Mouse (Mus musculus): ENCODE measurements around the gene Nme4. TPM values are rescaled to one million over a fixed set of nuclear protein-coding genes. Genes with fewer than 3 reads are reported as not detected.

Gene Nme4
- polyA plus RNA-seq, 1 experiment from 2014 or later: 23.2 TPM

DNA sequence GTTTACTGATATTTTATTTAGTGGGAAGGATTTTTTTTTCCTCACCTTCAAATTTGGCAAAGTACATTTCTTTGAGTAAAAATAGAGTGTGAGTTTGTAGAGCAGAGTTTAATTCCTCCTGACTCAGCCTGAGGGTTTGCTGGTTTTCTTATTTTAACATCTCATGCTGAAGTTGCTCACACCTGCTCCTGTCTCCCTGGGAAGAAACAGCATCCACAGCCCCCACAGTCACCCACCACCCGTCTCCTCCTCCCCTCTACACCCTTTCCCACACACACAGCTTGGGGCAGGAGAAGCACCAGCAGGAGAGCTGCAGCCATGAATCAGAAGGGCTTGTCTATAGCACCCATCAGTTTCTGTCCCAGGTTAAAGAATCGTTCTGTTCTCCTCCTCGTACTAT, 20.2 kb downstream of the Nme4 start:
- Histone ChIP-seq H3K4me1 (ENCODE audit: control insufficient read depth, insufficient read depth, low read depth, low read length) (no peaks in the 10 kb centered on the region), H3K27me3 (replicated peaks; ENCODE audit: control insufficient read depth, insufficient read depth, low read length) (peaks cover 4% of the 10 kb centered on the region; the same call in 1 of the 2 replicates), H3K4me3 (ENCODE audit: low read length) (no peak overlapping the region), H3K36me3 (ENCODE audit: control insufficient read depth, insufficient read depth, low read length) (no peaks in the 10 kb centered on the region), H3K27ac (ENCODE audit: low read depth, low read length) (no peak overlapping the region), H3K9ac (ENCODE audit: low read depth, low read length) (no peak overlapping the region), H3K4me2 (ENCODE audit: low read length) (no peak overlapping the region), H3K9me3 (ENCODE audit: control insufficient read depth, low read length) (no peaks in the 10 kb centered on the region)
- no peak for ATAC-seq
- 76% methylated on average over 3 of the region's 3 CpGs for WGBS

DNA sequence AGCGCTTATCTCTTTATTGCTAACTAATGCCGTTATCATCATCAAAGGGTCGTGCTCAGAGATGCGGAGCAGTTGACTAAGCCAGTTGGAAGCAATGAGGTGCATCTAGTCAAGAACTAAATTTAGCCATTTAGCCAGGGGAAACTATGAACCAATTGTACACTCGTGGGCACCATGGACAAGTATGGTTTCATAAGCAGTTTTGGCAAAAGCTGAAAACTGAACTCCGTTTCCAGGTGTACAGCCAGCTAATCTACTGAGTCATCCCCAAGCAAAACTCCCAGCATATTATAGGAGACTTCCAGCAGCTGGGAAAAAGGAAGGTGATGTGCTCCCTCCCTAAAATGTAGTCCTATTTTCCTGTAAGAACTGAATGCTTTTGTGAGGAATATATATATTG, 25.3 kb downstream of the Nme4 start:
- 45% methylated on average over 6 of the region's 6 CpGs for WGBS

DNA sequence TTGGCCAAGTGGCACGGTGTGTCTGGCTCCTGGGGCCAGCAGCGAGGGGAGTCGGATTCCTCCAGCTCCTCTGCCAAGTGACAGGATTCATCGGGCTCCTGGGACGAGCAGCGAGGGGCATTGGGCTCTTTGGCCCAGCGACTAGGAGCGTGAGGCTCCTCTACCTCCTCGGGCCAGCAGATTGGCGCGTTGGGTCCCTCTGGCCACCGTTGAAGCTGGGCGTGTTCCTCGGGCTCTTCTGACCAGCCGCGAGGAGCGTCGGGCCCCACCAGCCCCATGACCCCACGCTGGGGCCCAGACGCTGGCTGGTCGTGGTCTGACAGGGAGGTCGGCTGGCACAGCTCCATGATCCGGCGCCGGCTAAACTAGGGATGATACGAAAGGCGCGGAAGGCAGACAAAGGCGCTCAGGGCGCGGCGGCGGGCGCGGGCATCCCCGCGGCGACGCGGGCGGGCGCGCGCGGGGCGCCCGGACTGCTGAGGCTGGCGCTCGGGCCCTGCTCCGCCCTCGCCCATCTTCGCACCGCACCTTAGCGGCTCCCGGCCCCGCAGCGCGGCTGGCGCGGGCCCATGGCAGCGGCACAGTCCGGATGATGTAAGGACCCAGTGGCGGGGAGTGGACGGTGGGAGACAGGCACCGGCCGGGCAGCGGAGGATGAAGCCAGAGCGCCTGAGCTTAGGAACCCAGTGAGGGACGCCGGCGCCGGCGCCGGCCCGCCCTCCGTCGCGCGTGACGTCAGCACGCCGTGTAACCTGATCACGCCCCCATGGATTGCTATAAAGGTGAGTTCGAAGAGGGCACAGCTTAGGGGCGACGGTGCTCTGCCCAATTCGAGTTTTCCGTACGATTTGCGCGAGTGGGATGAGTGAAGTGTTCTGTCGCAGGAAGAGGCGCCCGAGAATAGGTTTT, 26.3 kb downstream of the Nme4 start, which contains the start of gene Rab11fip3:
Gene Rab11fip3, minus strand, starts transcription at position 725 of the 909 bp plus-strand sequence.
- ATAC-seq: peak; percentile 95
- H3K4me1 ChIP-seq (ENCODE audit: control insufficient read depth, insufficient read depth, low read depth, low read length): peaks cover 37% of the 10 kb centered on the region
- WGBS: under 1% methylated on average over 87 of the region's 94 CpGs

More for the DNA sequence above, 25.3 kb downstream of the Nme4 start:
- Histone ChIP-seq H3K9ac (ENCODE audit: low read depth, low read length) (no peak overlapping the region; the same call in 1 of the 2 replicates), H3K9me3 (ENCODE audit: control insufficient read depth, low read length) (no peaks in the 10 kb centered on the region), H3K27me3 (replicated peaks; ENCODE audit: control insufficient read depth, insufficient read depth, low read length) (peaks cover 4% of the 10 kb centered on the region; the same call in 1 of the 2 replicates), H3K36me3 (ENCODE audit: control insufficient read depth, insufficient read depth, low read length) (no peaks in the 10 kb centered on the region), H3K4me1 (ENCODE audit: control insufficient read depth, insufficient read depth, low read depth, low read length) (peaks cover 27% of the 10 kb centered on the region), H3K4me3 (ENCODE audit: low read length) (peak overlapping the region; percentile 82), H3K4me2 (ENCODE audit: low read length) (peak overlapping the region; percentile 97), H3K27ac (ENCODE audit: low read depth, low read length) (no peak overlapping the region)
- no peak for ATAC-seq

DNA sequence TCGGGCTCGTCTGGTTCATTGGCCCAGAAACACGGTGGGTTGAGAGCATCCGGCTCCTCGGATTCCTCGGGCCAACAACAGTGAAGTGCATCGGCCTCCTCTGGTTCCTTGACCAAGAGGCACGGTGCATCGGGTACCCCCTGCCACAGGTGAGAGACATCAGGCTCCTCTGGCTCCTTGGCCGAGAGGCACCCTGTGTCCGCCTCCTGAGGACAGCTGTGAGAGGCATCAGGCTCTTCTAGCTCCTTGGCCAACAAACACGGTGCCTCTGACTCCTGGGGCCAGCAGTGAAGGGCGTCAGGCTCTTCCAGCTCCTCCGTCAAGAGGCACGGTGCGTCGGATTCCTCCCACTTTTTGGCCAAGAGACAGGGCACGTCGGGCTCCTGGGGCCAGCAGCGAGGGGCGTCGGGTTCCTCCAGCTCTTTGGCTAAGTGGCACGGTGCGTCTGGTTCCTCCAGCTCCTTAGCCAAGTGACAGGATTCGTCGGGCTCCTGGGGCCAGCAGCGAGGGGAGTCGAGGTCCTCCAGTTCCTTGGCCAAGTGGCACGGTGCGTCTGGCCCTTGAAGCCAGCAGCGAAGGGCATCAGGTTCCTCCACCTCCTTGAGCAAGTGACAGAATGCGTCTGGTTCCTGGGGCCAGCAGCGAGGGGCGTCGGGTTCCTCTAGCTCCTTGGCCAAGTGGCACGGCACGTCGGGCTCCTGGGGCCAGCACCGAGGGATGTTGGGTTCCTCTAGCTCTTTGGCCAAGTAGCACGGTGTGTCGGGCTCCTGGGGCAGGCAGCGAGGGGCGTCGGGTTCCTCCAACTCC, 27.2 kb downstream of the Nme4 start:
- Histone ChIP-seq H3K27me3 (replicated peaks; ENCODE audit: control insufficient read depth, insufficient read depth, low read length) (peaks cover 4% of the 10 kb centered on the region; the same call in 1 of the 2 replicates), H3K36me3 (ENCODE audit: control insufficient read depth, insufficient read depth, low read length) (no peaks in the 10 kb centered on the region), H3K4me3 (ENCODE audit: low read length) (peak overlapping the region; percentile 82), H3K9me3 (ENCODE audit: control insufficient read depth, low read length) (no peaks in the 10 kb centered on the region), H3K4me2 (ENCODE audit: low read length) (peak overlapping the region; percentile 97), H3K4me1 (ENCODE audit: control insufficient read depth, insufficient read depth, low read depth, low read length) (peaks cover 37% of the 10 kb centered on the region), H3K27ac (ENCODE audit: low read depth, low read length) (peak overlapping the region; percentile 94), H3K9ac (ENCODE audit: low read depth, low read length) (peak overlapping the region; percentile 97)
- peak; percentile 17; the same call in 1 of the 2 replicates for ATAC-seq
- under 1% methylated on average over 42 of the region's 44 CpGs for WGBS

More for the DNA sequence above, 26.3 kb downstream of the Nme4 start, which contains the start of gene Rab11fip3:
- Histone ChIP-seq H3K9ac (ENCODE audit: low read depth, low read length) (peak within 1 kb of the TSS; percentile 97), H3K27me3 (replicated peaks; ENCODE audit: control insufficient read depth, insufficient read depth, low read length) (peaks cover 4% of the 10 kb centered on the region; the same call in 1 of the 2 replicates), H3K27ac (ENCODE audit: low read depth, low read length) (peak within 1 kb of the TSS; percentile 94), H3K4me2 (ENCODE audit: low read length) (peak within 1 kb of the TSS; percentile 97), H3K4me3 (ENCODE audit: low read length) (peak within 1 kb of the TSS; percentile 82), H3K9me3 (ENCODE audit: control insufficient read depth, low read length) (no peaks in the 10 kb centered on the region), H3K36me3 (ENCODE audit: control insufficient read depth, insufficient read depth, low read length) (no peaks in the 10 kb centered on the region)

DNA sequence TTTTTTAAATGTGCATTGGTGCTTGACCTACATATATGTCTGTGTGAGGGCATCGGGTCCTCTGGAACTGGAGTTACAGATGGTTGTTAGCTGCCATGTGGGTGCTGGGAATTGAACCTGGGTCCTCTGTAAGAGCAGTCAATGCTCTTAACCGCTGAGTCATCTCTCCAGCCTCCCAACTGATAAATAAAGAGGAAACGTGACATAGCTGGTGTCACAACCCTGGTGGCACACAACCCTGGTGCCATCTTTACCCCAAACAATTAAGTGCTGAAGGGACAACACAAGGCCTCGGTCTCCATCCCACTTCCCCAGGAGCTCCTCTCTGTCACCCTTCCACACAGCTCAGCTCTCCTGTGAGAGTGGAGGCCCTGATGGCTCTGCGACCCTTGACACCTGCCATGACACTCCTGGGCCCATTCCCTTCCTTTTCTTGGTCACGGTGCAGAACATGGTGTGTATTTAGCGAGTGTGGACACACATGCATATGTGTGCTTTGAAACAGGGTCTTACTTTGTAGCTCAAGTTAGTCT, 28.8 kb downstream of the Nme4 start:
- Histone ChIP-seq H3K4me3 (ENCODE audit: low read length) (peak overlapping the region; percentile 82), H3K27me3 (replicated peaks; ENCODE audit: control insufficient read depth, insufficient read depth, low read length) (no peaks in the 10 kb centered on the region), H3K27ac (ENCODE audit: low read depth, low read length) (no peak overlapping the region), H3K4me2 (ENCODE audit: low read length) (peak overlapping the region; percentile 97), H3K9me3 (ENCODE audit: control insufficient read depth, low read length) (no peaks in the 10 kb centered on the region), H3K4me1 (ENCODE audit: control insufficient read depth, insufficient read depth, low read depth, low read length) (peaks cover 42% of the 10 kb centered on the region), H3K9ac (ENCODE audit: low read depth, low read length) (peak overlapping the region; percentile 55; the same call in 1 of the 2 replicates), H3K36me3 (ENCODE audit: control insufficient read depth, insufficient read depth, low read length) (no peaks in the 10 kb centered on the region)
- WGBS: 89% methylated on average over 7 of the region's 7 CpGs
- no peak for ATAC-seq

DNA sequence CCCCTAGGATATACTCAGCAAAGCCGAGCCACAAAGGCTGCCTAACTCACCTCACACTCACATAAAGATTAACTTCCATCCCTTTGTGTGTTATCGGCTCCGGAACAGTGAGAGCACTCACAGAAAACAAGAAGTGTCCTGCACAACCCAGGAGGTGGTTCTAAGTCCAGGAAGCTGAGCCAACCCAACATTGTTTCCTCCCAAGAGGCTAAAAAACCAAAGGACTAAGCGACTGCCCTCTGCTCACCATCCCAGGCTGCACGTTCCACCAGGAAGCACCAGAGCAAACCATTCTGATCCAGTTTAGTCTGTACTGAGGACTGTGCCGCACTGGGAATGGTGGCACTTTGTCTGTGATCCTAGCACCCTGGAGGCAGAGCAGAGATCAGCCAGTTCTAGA, 30.5 kb downstream of the Nme4 start:
- no peak overlapping the region for H3K4me3 ChIP-seq (ENCODE audit: low read length)
- H3K27ac ChIP-seq (ENCODE audit: low read depth, low read length): no peak overlapping the region
- no peak overlapping the region for H3K9ac ChIP-seq (ENCODE audit: low read depth, low read length)
- peak overlapping the region; percentile 32 for H3K4me2 ChIP-seq (ENCODE audit: low read length)
- H3K27me3 ChIP-seq (replicated peaks; ENCODE audit: control insufficient read depth, insufficient read depth, low read length): no peaks in the 10 kb centered on the region
- H3K4me1 ChIP-seq (ENCODE audit: control insufficient read depth, insufficient read depth, low read depth, low read length): peaks cover 40% of the 10 kb centered on the region
- 59% methylated on average over 6 of the region's 6 CpGs for WGBS
- H3K36me3 ChIP-seq (ENCODE audit: control insufficient read depth, insufficient read depth, low read length): no peaks in the 10 kb centered on the region
- no peaks in the 10 kb centered on the region for H3K9me3 ChIP-seq (ENCODE audit: control insufficient read depth, low read length)
- no peak for ATAC-seq

DNA sequence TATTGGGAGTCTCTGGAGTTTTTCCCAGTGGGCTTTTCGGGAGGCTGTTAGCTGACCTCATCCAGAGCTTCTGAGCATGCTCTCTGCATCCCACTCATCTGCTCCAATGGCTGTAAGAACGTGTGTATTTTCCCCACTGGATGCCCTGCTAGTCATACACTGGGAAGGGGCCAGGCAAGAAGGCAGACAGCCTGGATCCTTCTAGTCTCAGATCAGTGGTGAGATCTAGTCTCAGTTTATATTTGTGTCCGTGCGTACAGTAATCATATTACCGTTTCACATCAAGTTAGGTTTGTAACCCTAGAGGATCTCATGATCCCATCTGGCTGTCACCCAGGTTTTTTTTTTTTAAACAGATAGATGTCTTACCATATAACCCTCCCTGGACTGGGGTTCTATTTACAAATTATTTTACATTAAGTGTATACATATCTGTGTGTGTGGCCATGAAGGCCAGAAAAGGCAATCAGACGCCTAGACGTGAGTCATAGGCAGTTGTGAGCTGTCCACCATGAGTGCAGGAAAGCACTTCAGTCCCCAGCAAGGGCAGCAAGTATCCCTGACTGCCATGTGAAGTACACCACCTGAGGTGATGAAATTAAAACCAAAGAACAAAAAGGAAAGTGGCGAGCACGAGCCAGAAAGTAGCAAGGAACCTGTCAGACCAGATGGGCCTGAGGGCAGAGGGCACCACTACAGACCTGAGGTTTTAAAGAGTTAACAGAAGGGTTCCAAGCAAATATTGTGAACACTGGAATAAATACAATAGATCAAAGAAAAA, 37.4 kb downstream of the Nme4 start:
- H3K9me3 ChIP-seq (ENCODE audit: control insufficient read depth, low read length): no peaks in the 10 kb centered on the region
- peaks cover 6% of the 10 kb centered on the region for H3K36me3 ChIP-seq (ENCODE audit: control insufficient read depth, insufficient read depth, low read length)
- no peak overlapping the region for H3K4me3 ChIP-seq (ENCODE audit: low read length)
- H3K27ac ChIP-seq (ENCODE audit: low read depth, low read length): no peak overlapping the region
- 83% methylated on average over 9 of the region's 9 CpGs for WGBS
- no peaks in the 10 kb centered on the region for H3K27me3 ChIP-seq (replicated peaks; ENCODE audit: control insufficient read depth, insufficient read depth, low read length)
- no peak overlapping the region for H3K4me2 ChIP-seq (ENCODE audit: low read length)
- no peak overlapping the region for H3K9ac ChIP-seq (ENCODE audit: low read depth, low read length)
- no peak for ATAC-seq
- peaks cover 5% of the 10 kb centered on the region; the same call in 1 of the 2 replicates for H3K4me1 ChIP-seq (ENCODE audit: control insufficient read depth, insufficient read depth, low read depth, low read length)

DNA sequence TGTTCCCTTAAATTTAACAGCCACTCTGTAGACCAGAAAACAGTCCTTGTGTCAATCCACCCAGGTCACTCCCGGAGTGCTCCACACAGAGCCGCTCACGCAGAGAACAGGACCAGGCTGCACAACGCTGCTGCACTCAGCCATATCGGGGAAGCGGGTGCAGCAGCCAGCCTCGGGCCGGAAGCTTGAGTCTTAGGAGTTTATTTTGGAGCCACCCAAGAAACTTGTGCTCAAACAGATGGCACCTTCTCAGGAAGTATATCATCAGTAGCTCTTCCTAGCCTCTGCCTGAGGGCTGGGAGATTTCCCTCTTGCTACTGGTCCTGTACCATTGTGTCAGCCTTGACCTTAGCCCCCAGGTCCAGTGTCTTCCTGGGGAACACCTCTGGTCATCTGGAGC, 38.1 kb downstream of the Nme4 start:
- no peak overlapping the region for H3K9ac ChIP-seq (ENCODE audit: low read depth, low read length)
- no peak overlapping the region for H3K4me3 ChIP-seq (ENCODE audit: low read length)
- ATAC-seq: no peak
- peaks cover under 1% of the 10 kb centered on the region; the same call in 1 of the 2 replicates for H3K4me1 ChIP-seq (ENCODE audit: control insufficient read depth, insufficient read depth, low read depth, low read length)
- no peak overlapping the region for H3K27ac ChIP-seq (ENCODE audit: low read depth, low read length)
- no peaks in the 10 kb centered on the region for H3K27me3 ChIP-seq (replicated peaks; ENCODE audit: control insufficient read depth, insufficient read depth, low read length)
- WGBS: 90% methylated on average over 8 of the region's 8 CpGs
- H3K36me3 ChIP-seq (ENCODE audit: control insufficient read depth, insufficient read depth, low read length): peaks cover 6% of the 10 kb centered on the region
- no peaks in the 10 kb centered on the region for H3K9me3 ChIP-seq (ENCODE audit: control insufficient read depth, low read length)
- H3K4me2 ChIP-seq (ENCODE audit: low read length): no peak overlapping the region

Data from hindbrain, embryonic 16.5 days (tissue).